Mouse (Mus musculus): Measurements from ENCODE around the gene Gm49416. TPM values are rescaled to one million over a fixed set of nuclear protein-coding genes. Genes with fewer than 3 reads are reported as not detected.
"Not testable (repeated sequence)": the region's sequence is repeated elsewhere in the genome, so short reads cannot be mapped to it uniquely, and the experiment has no call there.

The Gm49416 gene
- polyA plus RNA-seq, 1 experiment from 2014 or later: not detected

DNA sequence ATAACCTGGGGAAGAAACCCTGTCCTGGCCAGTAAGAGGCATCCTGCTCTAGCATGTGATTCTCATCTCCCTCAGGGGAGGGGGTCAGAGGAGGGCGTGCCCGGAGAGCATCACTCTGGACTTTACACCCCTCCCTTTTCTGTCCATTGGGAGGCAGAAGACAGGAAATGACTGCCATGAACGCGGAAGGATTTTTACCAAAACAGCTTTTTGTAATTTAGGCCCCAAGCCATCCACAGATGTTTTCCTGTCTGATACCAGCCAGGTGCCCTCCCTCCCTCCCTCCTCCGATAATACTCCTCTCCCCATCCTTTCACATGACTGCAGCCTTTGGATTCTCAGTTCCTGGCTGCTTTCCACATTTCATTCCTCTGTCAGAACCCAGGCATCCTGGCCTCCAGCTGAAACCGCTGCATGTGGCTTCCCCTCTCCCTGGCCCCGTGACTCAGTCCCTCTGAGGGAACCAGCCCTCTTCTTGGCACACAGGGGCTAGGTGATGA is 38.3 kb upstream of the Gm49416 start, which contains the start of gene Lrrn4cl:
TSS of gene Lrrn4cl (plus strand) at position 367 of the 500 bp plus-strand sequence.
- DNase-seq (ENCODE audit: low spot score): peak; percentile 72
- Histone ChIP-seq H3K36me3 (ENCODE audit: control insufficient read depth, insufficient read depth, low read length) (peaks cover 24% of the 10 kb centered on the region; the same call in 1 of the 2 replicates), H3K27me3 (replicated peaks; ENCODE audit: control insufficient read depth, insufficient read depth, low read length) (no peaks in the 10 kb centered on the region), H3K4me2 (ENCODE audit: low read depth, low read length) (peak within 1 kb of the TSS; percentile 28; the same call in 1 of the 2 replicates), H3K4me3 (ENCODE audit: low read depth, low read length) (no peak within 1 kb of the TSS), H3K9ac (ENCODE audit: low read depth, low read length) (peak within 1 kb of the TSS; percentile 37; the same call in 1 of the 2 replicates), H3K27ac (replicated peaks; ENCODE audit: low read depth, low read length) (peak within 1 kb of the TSS; percentile 46), H3K4me1 (ENCODE audit: control insufficient read depth, insufficient read depth, low read length) (0 out of 2 replicates have a peak, but pooled peaks cover 3% of the 10 kb centered on the region), H3K9me3 (ENCODE audit: control insufficient read depth, low read length) (no peaks in the 10 kb centered on the region)
- ATAC-seq (ENCODE audit: low read depth): peak; percentile 73; the same call in 1 of the 2 replicates
- 12% methylated on average over 7 of the region's 7 CpGs for WGBS

DNA sequence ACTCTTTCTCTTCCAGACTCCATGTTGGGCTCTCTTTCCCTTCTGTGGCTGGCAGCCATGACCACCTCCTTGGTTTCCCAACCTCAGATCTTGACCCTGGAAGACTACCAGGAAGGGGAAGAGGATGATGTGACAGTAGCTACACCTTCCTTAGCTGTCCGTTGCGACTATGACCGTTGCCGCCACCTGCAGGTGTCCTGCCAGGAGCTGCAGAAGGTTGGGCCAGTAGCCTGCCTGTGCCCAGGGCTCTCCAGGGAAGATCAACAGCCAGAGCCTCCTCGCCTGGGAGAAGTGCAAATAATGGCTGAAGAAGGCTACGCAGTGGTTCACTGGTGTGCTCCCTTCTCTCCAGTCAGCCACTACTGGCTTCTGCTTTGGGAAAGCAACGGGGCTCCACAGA is 37.1 kb upstream of the Gm49416 start:
- no peaks in the 10 kb centered on the region for H3K9me3 ChIP-seq (ENCODE audit: control insufficient read depth, low read length)
- no peak for DNase-seq (ENCODE audit: low spot score)
- 0 out of 2 replicates have a peak, but pooled peaks cover 3% of the 10 kb centered on the region for H3K4me1 ChIP-seq (ENCODE audit: control insufficient read depth, insufficient read depth, low read length)
- no peak for ATAC-seq (ENCODE audit: low read depth)
- no peak overlapping the region for H3K4me2 ChIP-seq (ENCODE audit: low read depth, low read length)
- H3K4me3 ChIP-seq (ENCODE audit: low read depth, low read length): no peak overlapping the region
- H3K36me3 ChIP-seq (ENCODE audit: control insufficient read depth, insufficient read depth, low read length): peaks cover 13% of the 10 kb centered on the region; the same call in 1 of the 2 replicates
- H3K27me3 ChIP-seq (replicated peaks; ENCODE audit: control insufficient read depth, insufficient read depth, low read length): no peaks in the 10 kb centered on the region
- 55% methylated on average over 7 of the region's 7 CpGs for WGBS
- H3K9ac ChIP-seq (ENCODE audit: low read depth, low read length): no peak overlapping the region
- H3K27ac ChIP-seq (replicated peaks; ENCODE audit: low read depth, low read length): no peak overlapping the region

DNA sequence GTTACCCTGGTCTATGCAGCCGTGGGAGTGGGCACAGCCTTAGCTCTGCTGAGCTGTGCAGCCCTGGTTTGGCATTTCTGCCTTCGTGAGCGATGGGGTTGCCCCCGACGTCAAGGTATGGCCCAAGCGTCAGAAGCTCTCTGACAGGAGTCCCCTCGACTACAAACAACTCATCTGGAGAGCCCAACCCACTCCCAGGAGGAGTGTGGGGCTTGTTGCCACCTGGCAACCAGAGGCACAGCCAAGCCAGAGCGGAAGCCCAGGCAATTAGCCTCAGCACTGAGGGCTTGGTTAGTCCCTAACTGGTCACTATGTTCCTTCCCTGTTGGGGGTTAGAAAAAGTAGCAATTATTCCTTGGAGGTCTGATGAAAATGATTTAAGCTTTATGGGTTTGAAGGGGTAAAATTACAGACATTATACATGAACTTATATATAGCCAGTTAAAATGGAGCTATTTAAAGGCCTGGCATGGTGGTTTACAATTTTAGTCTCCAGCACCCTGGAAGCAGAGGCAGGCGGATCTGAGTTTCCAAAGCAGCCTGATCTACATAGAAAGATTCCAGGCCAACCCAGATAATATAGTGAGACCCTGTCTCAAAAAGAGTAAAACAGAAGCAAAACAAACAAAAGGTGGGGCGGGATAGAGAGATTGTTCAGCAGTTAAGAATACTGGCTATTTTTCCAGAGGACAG is 36.3 kb upstream of the Gm49416 start:
- Histone ChIP-seq H3K27me3 (replicated peaks; ENCODE audit: control insufficient read depth, insufficient read depth, low read length) (no peaks in the 10 kb centered on the region), H3K36me3 (ENCODE audit: control insufficient read depth, insufficient read depth, low read length) (peaks cover 6% of the 10 kb centered on the region; the same call in 1 of the 2 replicates), H3K27ac (replicated peaks; ENCODE audit: low read depth, low read length) (no peak overlapping the region), H3K4me2 (ENCODE audit: low read depth, low read length) (no peak overlapping the region), H3K4me1 (ENCODE audit: control insufficient read depth, insufficient read depth, low read length) (0 out of 2 replicates have a peak, but pooled peaks cover 3% of the 10 kb centered on the region), H3K9ac (ENCODE audit: low read depth, low read length) (no peak overlapping the region), H3K9me3 (ENCODE audit: control insufficient read depth, low read length) (no peaks in the 10 kb centered on the region), H3K4me3 (ENCODE audit: low read depth, low read length) (no peak overlapping the region)
- DNase-seq (ENCODE audit: low spot score) (no peak), ATAC-seq (ENCODE audit: low read depth) (peak; percentile 31; the same call in 1 of the 2 replicates)
- WGBS: 56% methylated on average over 10 of the region's 10 CpGs

DNA sequence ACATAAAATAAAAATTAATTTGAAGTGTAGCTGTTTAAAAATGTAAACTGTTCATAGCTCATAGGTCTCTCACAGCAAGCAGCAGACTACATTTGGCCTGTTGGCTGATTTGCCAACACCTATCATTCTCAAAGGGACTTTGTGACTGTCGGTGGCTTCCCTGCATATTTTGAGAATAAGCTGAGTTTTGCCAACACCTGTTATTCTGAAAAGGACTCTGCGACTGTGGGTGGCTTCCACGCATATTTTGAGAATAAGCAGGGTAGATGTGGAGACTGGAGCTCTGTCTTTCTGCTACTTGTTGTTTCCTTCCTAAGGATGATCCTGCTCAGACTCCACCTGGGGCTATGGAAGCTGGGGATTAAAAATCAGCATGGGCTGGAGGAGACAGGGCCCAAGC is 35.6 kb upstream of the Gm49416 start:
- H3K9ac ChIP-seq (ENCODE audit: low read depth, low read length): no peak overlapping the region
- H3K27ac ChIP-seq (replicated peaks; ENCODE audit: low read depth, low read length): no peak overlapping the region
- ATAC-seq (ENCODE audit: low read depth): no peak
- H3K36me3 ChIP-seq (ENCODE audit: control insufficient read depth, insufficient read depth, low read length): no peaks in the 10 kb centered on the region
- no peaks in the 10 kb centered on the region for H3K9me3 ChIP-seq (ENCODE audit: control insufficient read depth, low read length)
- no peak overlapping the region for H3K4me3 ChIP-seq (ENCODE audit: low read depth, low read length)
- H3K4me2 ChIP-seq (ENCODE audit: low read depth, low read length): no peak overlapping the region
- 0 out of 2 replicates have a peak, but pooled peaks cover 3% of the 10 kb centered on the region for H3K4me1 ChIP-seq (ENCODE audit: control insufficient read depth, insufficient read depth, low read length)
- no peaks in the 10 kb centered on the region for H3K27me3 ChIP-seq (replicated peaks; ENCODE audit: control insufficient read depth, insufficient read depth, low read length)
- DNase-seq (ENCODE audit: low spot score): no peak
- WGBS: 80% methylated on average over 3 of the region's 3 CpGs

DNA sequence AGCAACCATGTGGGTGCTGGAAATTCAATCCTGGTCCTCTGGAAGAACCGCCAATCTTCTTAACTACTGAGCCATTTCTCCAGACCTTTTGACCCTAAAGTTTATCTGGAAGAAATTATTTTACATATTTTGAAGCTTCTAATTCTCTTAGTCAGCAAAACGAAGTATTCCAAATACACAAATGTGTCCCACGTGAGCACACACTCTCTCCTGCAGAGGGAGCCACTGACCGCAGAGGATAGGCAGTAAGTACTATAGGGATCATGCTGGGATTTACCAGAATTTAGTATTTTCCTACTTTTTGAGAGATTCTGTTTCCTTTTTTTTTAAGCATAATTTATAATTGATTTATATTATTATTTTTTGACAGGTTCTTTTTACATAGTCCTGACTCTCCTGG is 31.0 kb upstream of the Gm49416 start:
- DNase-seq (ENCODE audit: low spot score) (peak; percentile 41), ATAC-seq (ENCODE audit: low read depth) (no peak)
- H3K36me3 ChIP-seq (ENCODE audit: control insufficient read depth, insufficient read depth, low read length): no peaks in the 10 kb centered on the region
- no peak overlapping the region for H3K27ac ChIP-seq (replicated peaks; ENCODE audit: low read depth, low read length)
- no peaks in the 10 kb centered on the region for H3K4me1 ChIP-seq (ENCODE audit: control insufficient read depth, insufficient read depth, low read length)
- H3K27me3 ChIP-seq (replicated peaks; ENCODE audit: control insufficient read depth, insufficient read depth, low read length): no peaks in the 10 kb centered on the region
- no peaks in the 10 kb centered on the region for H3K9me3 ChIP-seq (ENCODE audit: control insufficient read depth, low read length)
- H3K4me2 ChIP-seq (ENCODE audit: low read depth, low read length): no peak overlapping the region
- no peak overlapping the region for H3K4me3 ChIP-seq (ENCODE audit: low read depth, low read length)
- WGBS: 43% methylated on average over 4 of the region's 4 CpGs
- no peak overlapping the region for H3K9ac ChIP-seq (ENCODE audit: low read depth, low read length)

DNA sequence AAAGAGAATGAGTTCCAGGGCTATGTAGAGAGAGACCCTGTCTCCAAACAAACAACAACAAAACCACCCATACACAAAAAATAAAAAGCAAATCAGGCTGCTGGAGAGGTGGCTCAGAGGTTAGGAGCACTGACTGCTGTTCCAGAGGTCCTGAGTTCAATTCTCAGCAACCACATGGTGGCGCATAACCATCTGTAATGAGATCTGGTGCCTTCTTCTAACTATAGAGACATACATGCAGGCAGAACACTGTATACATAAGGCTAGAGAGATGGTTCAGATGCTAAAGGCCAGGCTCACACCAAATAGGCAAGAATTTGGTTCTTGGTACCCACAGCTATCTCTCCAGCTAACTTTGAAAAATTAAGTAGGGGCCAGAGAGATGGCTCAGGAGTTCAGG is 29.7 kb upstream of the Gm49416 start:
- ATAC-seq (ENCODE audit: low read depth): no peak
- DNase-seq (ENCODE audit: low spot score): no peak
- no peak overlapping the region for H3K4me3 ChIP-seq (ENCODE audit: low read depth, low read length)
- H3K36me3 ChIP-seq (ENCODE audit: control insufficient read depth, insufficient read depth, low read length): no peaks in the 10 kb centered on the region
- H3K9ac ChIP-seq (ENCODE audit: low read depth, low read length): no peak overlapping the region
- WGBS: 15% methylated on average over 1 of the region's 1 CpGs
- no peaks in the 10 kb centered on the region for H3K4me1 ChIP-seq (ENCODE audit: control insufficient read depth, insufficient read depth, low read length)
- H3K27me3 ChIP-seq (replicated peaks; ENCODE audit: control insufficient read depth, insufficient read depth, low read length): no peaks in the 10 kb centered on the region
- no peak overlapping the region for H3K27ac ChIP-seq (replicated peaks; ENCODE audit: low read depth, low read length)
- H3K4me2 ChIP-seq (ENCODE audit: low read depth, low read length): no peak overlapping the region
- H3K9me3 ChIP-seq (ENCODE audit: control insufficient read depth, low read length): no peaks in the 10 kb centered on the region

DNA sequence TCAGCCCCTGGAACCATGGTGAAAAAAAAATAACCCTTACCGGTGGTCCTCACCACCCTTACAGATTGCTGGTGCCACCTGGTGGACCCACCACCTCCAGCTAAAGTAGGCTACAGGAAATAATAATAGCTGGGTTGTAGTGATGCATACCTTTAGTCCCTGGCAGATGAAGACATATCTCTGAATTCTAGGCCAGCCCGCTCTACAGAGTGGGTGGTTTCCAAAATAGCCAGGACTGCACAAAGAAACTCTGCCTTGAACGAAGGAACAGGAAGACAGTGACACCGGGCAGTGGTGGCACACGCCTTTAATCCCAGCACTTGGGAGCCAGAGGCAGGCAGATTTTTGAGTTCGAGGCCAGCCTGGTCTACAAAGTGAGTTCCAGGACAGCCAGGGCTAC is 24.5 kb upstream of the Gm49416 start:
- H3K9ac ChIP-seq (ENCODE audit: low read depth, low read length): no peak overlapping the region
- H3K36me3 ChIP-seq (ENCODE audit: control insufficient read depth, insufficient read depth, low read length): no peaks in the 10 kb centered on the region
- no peak overlapping the region for H3K4me3 ChIP-seq (ENCODE audit: low read depth, low read length)
- no peak for ATAC-seq (ENCODE audit: low read depth)
- DNase-seq (ENCODE audit: low spot score): no peak
- H3K4me2 ChIP-seq (ENCODE audit: low read depth, low read length): no peak overlapping the region
- H3K4me1 ChIP-seq (ENCODE audit: control insufficient read depth, insufficient read depth, low read length): no peaks in the 10 kb centered on the region
- no peak overlapping the region for H3K27ac ChIP-seq (replicated peaks; ENCODE audit: low read depth, low read length)
- H3K27me3 ChIP-seq (replicated peaks; ENCODE audit: control insufficient read depth, insufficient read depth, low read length): no peaks in the 10 kb centered on the region
- no peaks in the 10 kb centered on the region for H3K9me3 ChIP-seq (ENCODE audit: control insufficient read depth, low read length)
- 80% methylated on average over 6 of the region's 6 CpGs for WGBS

DNA sequence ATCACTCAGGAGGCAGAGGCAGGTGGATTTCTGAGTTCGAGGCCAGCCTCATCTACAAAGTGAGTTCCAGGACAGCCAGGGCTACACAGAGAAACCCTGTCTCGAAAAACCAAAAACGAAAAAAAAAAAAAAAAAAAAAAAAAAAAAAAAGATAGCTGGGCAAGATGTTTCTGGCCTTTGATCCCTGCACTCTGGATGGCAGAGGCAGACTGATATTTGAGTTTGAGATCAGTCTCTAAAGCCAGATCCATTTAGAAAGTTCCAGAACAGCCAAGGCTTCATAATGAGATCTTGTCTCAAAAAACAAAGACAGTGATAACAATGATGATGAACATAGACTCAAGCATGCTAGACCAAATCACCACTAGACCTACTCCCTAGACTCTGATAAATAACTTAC is 18.3 kb upstream of the Gm49416 start:
- not testable (repeated sequence) for H3K27me3 ChIP-seq (replicated peaks; ENCODE audit: control insufficient read depth, insufficient read depth, low read length); H3K27ac ChIP-seq (replicated peaks; ENCODE audit: low read depth, low read length); H3K9ac ChIP-seq (ENCODE audit: low read depth, low read length); H3K9me3 ChIP-seq (ENCODE audit: control insufficient read depth, low read length); H3K4me1 ChIP-seq (ENCODE audit: control insufficient read depth, insufficient read depth, low read length); DNase-seq (ENCODE audit: low spot score); ATAC-seq (ENCODE audit: low read depth)
- Histone ChIP-seq H3K36me3 (ENCODE audit: control insufficient read depth, insufficient read depth, low read length) (peaks cover 21% of the 10 kb centered on the region), H3K4me2 (ENCODE audit: low read depth, low read length) (peak overlapping the region; percentile 90), H3K4me3 (ENCODE audit: low read depth, low read length) (peak overlapping the region; percentile 78; the same call in 1 of the 2 replicates)
- 67% methylated on average over 3 of the region's 3 CpGs for WGBS
